Mouse (Mus musculus) left cerebral cortex, postnatal 25 days (tissue): ENCODE measurements at regions not wholly inside any gene's neighbourhood (a gene's known extent, or its start where the extent isn't known, plus 50 kb on each side); places are given as distances from the start of the nearest gene placed in this dataset.
A peak's percentile ranks its signal among the peaks of the same experiment; 100 is the strongest.
"Not testable (repeated sequence)": the region's sequence is repeated elsewhere in the genome, so short reads cannot be mapped to it uniquely, and the experiment has no call there.

Experiments used
- DNase-seq, 2 experiments: peaks; one replicate each; pipeline ENCODE4 v3.0.0; 2022; ENCODE audit warnings: low spot score in 2 of 2, mixed read lengths in 1 of 2
- intact Hi-C: fragments of 180-260 bp; cut with DNase I; formaldehyde crosslinking; loops from one replicate; pipeline ENCODE4 v1.15.1; 2025

- DNase-seq = no peak
- intact Hi-C loops = no loop called here
Measured at GRCm38 (mm10) chr19:54099292-54099691, 55.3 kb downstream of the Adra2a start.

GRCm38 (mm10) chr19:54099769-54100168, 55.8 kb downstream of the Adra2a start:
- intact Hi-C loops = no loop called here
- no peak for DNase-seq

- intact Hi-C loops = no loop called here
- DNase-seq = no peak
Measured at GRCm38 (mm10) chr19:54106571-54106970, 62.6 kb downstream of the Adra2a start.

DNA sequence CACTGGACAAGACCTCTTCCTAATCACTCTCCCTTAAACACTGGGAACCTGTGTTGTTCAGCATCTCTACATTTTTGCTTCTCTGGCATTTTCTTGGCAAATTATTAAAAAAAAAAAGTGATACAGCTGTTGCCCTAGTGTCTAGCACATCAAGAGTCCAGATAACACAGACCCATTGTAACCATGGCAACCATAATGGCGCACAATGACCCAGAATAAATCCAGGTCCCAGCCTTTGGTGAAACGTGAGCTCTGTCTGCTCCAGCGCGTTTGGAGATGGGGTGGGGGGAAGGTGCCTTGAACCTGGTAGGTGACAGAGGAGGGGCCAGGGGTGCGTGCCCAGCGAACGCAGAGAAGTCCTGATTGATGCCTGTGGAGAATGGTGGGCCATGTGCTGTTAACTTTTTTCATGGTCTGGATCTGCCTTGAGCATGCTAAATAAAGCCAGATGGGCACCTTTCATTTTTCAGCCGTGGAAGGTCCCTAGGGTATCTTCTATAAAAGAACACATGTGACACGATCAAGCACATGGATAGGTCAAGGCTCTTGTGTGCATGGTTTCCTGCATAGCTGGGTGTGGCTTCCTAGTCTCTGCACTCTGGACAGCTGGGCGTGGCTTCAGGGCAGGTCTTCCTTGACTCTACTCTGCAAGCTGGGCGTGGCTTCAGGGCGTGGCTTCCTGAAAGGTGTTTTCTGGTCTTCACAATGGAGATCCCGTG, 63.3 kb downstream of the Adra2a start:
- no peak for DNase-seq
- intact Hi-C loops = no loop called here

- DNase-seq = no peak
- intact Hi-C loops = no loop called here
Measured at GRCm38 (mm10) chr19:54110080-54110479, 66.1 kb downstream of the Adra2a start.

DNA sequence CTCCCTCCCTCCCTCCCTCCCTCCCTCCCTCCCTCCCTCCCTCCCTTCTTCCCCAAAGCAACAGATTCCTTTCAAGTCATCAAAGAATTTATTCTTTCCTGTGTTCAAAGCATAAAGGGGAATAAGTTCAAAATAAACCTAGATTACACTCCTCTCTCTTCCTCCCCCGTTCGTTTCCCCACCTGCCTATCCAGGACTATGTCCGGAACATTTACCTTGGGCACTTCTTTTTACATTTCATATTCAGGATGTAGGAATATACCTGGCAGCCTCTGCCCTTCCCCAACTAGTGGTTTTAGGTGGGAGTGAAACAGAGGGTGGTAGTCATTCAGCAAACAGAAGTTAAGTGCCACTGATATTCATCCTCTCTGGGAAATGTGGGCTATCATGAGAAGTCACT, 68.7 kb downstream of the Adra2a start:
- DNase-seq = no peak
- intact Hi-C loops = no loop called here

GRCm38 (mm10) chr19:54113421-54113820, 69.5 kb downstream of the Adra2a start:
- intact Hi-C loops = no loop called here
- DNase-seq = no peak

GRCm38 (mm10) chr19:54114588-54115317, 70.8 kb downstream of the Adra2a start:
- peak; percentile 13 to 18 for DNase-seq
- intact Hi-C loops = no loop called here

- no peak for DNase-seq
Measured at GRCm38 (mm10) chr19:54115335-54115734, 71.4 kb downstream of the Adra2a start.

GRCm38 (mm10) chr19:54116829-54117228, 72.9 kb downstream of the Adra2a start:
- no peak for DNase-seq
- intact Hi-C loops = no loop called here

More at GRCm38 (mm10) chr19:54115335-54115734, 71.4 kb downstream of the Adra2a start:
- intact Hi-C loops = no loop called here

DNA sequence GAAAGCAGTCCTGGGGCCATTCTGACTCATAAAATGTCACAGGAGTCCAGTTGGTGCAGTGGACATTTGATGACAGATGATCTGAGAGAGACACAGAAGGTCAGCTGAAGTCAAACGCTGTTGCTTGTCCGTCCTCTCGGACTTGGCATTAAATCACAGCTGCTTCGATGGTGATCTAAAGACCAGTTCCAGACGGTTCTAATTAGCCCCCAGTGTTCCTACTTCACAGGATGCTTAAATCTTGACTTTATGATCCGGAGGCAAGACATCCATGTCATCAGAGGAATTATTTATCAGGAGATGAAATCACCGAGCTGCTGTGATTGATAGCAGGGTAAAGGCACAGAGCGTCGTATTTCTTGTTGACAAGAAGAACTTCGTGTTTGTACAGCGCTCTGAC, 73.7 kb downstream of the Adra2a start:
- intact Hi-C loops = no loop called here

GRCm38 (mm10) chr19:54123586-54123985, 79.6 kb downstream of the Adra2a start:
- intact Hi-C loops = no loop called here
- no peak for DNase-seq

More for the DNA sequence above, 73.7 kb downstream of the Adra2a start:
- no peak for DNase-seq

- intact Hi-C loops = not testable (repeated sequence)
Measured at GRCm38 (mm10) chr19:54151766-54152165, 107.8 kb downstream of the Adra2a start.

DNA sequence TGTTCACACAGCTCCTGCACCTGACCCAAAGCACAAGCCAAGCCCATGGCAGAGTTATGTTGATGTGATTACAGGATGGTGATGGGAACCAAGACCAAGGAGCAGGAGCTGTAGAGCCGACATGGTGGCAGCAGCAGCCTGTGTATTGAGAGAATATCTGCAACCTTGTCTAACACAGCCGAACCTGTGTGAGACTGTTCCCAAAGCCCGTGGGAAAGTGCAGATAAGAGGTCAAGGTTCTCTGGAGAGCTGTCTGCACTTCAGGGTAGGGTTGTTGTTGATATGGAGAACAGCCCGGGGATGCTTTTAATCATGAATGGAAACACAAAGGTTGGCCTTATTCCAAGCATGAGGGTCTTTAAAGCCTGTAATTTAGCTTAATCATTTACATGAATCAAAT, 110.4 kb downstream of the Adra2a start:
- DNase-seq = no peak
- intact Hi-C loops = no loop called here

More at GRCm38 (mm10) chr19:54151766-54152165, 107.8 kb downstream of the Adra2a start:
- DNase-seq = not testable (repeated sequence)

DNA sequence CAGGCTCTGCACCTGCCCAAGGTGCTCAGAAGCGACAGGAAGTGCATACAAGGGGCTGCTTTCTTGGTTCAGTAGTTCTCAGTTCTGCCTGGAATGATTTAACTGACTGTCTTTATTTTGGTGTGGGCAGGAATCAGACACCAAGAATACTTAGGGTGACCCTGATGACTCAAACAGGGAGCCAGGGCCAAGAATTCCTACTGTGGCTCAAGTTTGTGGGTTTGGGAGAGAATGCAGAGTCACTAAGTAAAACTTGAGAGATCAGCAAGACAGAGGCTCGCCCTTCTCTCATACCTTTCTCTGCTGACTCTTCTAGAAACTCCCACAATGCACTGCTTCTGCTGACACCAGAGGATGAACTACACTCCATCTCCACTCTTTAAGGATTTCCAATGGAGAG, 126.4 kb downstream of the Adra2a start:
- no peak for DNase-seq
- intact Hi-C loops = no loop called here

- DNase-seq = peak; percentile 36 to 72
- intact Hi-C loops = loop anchor here (1.0 to 5.0 kb wide), 4 partner anchors 28 to 166 kb away; no protein-coding TSS in a partner anchor
Measured at GRCm38 (mm10) chr19:54174090-54175055, 130.4 kb downstream of the Adra2a start.

- no peak for DNase-seq
- intact Hi-C loops = loop anchor here (2.0 to 5.0 kb wide), 2 partner anchors 27 to 128 kb away; no protein-coding TSS in a partner anchor
Measured at GRCm38 (mm10) chr19:54175766-54176165, 131.8 kb downstream of the Adra2a start.

DNA sequence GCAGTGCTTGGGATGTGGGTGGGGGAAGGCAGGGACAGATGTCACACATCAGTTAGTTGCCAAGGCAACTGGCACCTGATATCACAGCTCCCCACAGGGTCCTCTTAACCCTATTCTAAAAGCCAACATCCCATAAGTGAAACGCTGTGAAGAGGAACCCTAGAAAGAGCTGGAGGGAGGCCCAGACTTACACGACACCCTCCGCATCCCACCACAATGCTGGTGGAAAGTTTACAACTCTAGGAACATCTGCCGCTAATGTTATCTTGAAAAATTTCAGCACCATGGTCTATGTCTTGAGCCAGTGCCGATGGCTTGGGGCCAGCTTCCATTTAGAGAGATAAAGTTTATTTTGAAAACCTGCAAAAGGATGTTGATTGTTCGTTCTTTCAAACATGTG, 133.5 kb downstream of the Adra2a start:
- intact Hi-C loops = loop anchor here (5.0 kb wide), 1 partner anchor 130 kb away; no protein-coding TSS in a partner anchor
- DNase-seq = peak; percentile 22 to 70

- intact Hi-C loops = loop anchor here (5.0 kb wide), 1 partner anchor 77 kb away; no protein-coding TSS in a partner anchor
- no peak for DNase-seq
Measured at GRCm38 (mm10) chr19:54200407-54200806, 156.5 kb downstream of the Adra2a start.
